Mouse (Mus musculus) gastrocnemius, postnatal 36 days (tissue): ENCODE measurements around the gene Rspo4. TPM values are rescaled to one million over a fixed set of nuclear protein-coding genes. Genes with fewer than 3 reads are reported as not detected.

Experiments used
- DNase-seq, 2 experiments: peaks; one replicate each; pipeline ENCODE4 v3.0.0; 2022
- intact Hi-C: fragments of 180-260 bp; cut with DNase I; formaldehyde crosslinking; loops from one replicate; pipeline ENCODE4 v1.15.1; 2025
- total RNA-seq, 2 experiments: library from RNA; stranded (reverse); gene quantifications; 2 replicates each; pipeline ENCODE4 v1.2.3; 2021

Rspo4 gene
- total RNA-seq, 2 experiments from 2014 or later: not detected

DNA sequence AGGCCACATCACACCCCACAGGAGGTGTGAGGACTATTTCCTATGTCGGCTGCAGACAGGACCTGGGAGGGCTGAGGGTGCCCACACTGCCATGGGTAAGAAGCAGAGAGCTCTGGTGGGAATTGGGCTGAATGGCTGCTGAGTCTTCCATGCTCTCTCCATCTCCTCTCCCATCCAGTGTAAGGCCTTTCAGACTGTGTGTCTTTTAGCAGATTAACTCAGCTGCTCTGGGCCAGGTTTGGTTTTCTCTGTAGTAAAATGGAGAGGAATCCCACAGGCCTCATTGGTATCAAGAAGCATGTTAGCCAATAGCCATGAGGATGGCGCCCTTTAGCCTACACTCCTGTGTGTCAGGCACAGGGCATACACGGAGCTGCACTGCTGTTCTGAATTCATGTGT, 66.7 kb downstream of the Rspo4 start:
- intact Hi-C loops: no loop called here
- DNase-seq: no peak

DNA sequence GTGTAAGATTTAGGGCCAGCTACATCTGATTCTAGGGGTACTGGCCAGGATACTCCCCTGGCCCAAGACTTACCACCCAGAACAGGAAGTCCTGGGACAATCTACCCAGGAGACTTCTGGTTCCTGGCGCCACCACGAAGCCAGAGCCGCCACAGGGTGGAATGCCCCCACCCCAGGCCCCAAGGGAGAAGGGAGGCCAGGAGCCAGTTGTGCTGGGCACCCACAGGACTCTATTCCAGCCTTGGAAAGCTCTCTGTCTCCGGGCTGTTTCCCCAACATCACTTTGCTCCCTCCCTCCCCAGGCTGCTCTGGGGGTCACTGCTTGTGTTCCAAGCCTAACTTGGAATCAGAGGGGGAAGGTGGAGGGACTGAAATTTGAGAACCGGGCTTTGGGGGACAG, 67.8 kb downstream of the Rspo4 start:
- intact Hi-C loops: no loop called here
- DNase-seq: no peak

DNA sequence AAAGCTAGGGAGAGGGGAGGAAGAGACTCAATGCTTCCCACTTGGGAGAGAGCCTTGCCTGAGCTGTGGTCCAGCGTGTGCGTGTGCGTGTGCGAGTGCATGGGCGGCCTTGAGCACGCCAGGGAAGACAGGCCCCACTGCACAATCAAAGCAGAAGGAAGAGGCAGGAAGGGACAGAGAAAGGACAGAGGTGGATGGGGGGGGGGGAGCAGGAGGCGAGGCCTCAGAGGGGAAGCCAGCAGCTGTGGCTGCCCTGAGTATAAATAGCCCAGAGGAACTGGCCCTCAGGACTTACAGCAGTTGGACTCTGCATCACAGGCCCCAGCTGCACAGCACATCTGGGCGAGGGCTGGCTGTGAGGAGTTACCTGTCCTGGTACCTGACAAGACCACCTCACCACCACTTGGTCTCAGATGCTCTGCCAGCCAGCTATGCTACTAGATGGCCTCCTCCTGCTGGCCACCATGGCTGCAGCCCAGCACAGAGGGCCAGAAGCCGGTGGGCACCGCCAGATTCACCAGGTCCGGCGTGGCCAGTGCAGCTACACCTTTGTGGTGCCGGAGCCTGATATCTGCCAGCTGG, 68.3 kb downstream of the Rspo4 start, which contains the start of gene Angpt4:
TSS of gene Angpt4 (plus strand) at position 292 of the 582 bp plus-strand sequence.
- intact Hi-C loops: no loop called here
- no peak for DNase-seq

DNA sequence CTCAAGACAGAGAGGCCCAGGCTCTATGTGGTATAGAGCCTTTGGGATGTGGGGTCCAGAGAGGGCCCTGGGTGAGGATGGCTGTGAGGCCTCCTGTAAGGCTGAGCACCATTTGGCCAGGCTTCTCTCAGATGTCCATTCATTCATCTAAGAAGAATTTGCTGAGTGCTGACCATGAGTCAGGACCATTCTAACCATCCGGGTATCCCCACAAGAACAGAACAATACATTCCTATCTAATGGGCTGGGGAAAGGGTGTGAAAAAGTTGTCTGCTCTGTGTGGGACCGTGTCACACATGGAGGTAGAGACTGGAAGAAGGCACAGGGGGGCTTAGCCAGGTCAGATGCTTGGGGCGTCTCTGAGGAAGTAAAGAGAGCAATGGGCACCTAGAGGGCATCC, 69.0 kb downstream of the Rspo4 start:
- no peak for DNase-seq
- intact Hi-C loops: no loop called here

DNA sequence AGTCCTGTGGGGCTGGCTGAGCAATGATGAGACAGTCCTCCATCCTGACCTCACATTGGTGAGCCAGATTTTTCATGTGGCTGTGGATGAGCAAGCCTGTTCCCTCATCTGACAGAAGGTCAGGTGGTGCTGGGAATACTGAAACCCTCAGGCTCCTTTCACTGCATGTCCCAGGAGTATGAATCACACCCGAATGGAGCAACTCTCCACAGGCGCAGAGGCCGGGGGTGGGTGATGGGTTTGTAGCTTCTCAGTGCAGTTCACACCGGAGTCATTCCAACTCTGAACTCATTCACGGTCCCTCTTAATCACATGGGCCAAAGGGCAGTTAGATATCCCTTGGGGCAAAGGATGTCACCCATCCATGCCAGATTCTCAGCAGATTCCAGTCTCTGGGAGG, 71.4 kb downstream of the Rspo4 start:
- no peak for DNase-seq
- intact Hi-C loops: no loop called here

DNA sequence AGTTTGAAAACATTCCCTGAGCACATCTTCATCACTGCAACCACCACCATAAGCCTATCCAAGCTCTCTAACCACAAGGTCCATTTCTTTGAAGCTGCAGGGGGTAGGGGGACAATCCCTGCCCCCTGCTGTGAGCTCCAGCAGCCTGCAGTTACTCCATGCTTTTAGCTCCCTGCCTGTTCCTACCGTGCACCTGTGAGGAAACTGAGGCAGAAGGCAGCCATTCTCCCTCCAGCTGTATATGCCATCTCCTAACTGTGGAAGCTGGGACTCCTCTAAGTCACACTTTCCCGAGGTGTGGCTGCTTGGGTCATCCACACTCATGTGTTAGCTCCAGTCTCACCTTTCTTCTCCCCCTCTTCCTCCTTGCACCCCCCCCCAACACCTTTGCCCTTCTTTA, 72.4 kb downstream of the Rspo4 start:
- DNase-seq: no peak
- intact Hi-C loops: no loop called here

DNA sequence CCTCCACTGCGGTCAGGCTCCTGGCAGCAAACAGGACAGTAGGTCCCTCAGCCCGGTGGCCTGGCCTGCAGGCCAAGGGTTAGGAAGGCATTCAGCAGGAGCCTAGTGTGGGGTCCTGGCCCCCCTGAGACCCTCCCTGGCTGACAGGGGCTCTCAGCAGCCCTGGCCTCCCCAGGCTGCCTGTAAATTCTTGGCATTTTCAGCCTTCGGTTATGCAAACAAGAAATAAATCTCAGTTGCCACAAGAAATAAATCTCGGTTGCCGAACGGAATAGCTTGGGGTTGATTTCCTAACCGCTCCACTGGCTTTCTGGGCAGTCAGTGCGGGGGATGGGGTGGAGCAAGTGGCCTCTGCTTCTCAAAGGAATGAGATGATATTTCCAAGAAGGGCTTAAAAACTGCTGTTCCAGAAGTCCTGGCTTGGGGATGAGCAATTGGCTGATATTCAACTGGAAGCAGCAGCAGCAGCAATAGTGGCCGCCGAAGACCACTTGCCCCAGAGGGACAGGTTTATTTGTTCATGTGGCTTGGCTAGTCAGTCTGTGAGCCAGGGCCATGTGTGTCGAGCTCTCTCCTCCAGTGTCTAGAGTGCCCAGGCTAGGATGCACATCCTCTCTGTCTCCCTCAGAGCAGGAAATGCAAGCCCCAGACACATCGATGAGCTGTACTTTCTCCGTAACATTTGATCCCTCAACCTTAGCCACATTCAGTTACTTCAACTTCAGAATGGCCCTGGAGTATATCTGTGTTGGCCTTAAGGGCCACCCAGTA, 73.5 kb downstream of the Rspo4 start:
- peak; percentile 40 to 54 for DNase-seq
- intact Hi-C loops: no loop called here

DNA sequence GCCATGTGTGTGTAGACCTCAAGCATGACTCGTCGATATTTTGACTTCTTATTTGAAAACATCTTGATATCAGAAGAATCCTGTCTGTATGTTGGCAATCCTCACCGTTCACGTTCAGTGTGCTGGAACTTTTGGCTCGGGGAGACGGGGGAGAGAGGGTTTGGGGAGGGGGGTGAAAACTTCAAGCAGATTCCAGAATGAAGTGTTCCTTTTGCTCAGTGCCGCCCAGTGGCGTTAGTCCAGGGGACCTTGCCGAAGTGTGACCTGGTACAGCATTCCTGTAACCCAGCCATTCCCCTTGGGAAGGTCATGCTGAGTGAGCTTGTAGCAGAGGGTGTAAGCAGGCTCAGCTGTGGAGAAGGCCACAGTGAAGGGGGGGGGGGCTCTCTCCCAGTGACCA, 76.4 kb downstream of the Rspo4 start:
- intact Hi-C loops: no loop called here
- no peak for DNase-seq

DNA sequence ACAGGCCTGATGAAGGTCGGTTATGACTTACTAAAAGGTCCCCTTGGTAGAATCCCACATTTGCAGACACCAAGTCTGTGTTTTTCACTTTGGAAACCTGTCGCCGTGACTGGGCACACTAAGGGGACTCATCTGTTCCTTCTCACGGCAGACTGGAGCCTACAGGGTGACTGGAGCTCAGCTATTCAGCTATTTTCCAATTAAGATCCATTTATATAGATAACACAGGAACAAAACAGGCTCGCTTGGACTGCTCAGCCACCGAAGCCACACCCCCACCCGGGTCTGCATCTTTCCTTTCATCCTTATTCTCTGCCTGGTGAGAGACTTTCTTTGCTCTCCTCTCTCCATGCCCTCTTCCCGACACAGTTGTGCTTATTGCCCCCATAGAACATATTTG, 78.3 kb downstream of the Rspo4 start:
- intact Hi-C loops: no loop called here
- DNase-seq: no peak

DNA sequence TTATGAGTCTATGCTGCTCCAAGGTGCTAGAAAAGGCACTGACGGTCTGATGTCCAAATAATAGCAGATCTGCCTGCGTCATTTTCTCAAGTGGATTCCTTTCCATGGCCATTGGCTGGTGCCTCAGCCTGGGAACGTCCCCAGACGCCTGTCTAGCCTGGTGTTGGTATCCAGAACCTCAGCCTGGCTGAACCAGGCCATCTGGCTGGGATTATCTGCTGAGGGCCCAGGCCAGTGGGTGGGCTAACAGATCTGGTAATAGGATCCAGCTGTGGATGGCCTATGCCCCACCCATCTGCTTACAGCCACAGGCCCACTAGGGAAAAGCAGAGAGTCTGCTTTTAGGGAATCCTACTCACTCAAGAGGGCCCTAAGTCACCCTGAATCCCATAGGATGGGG, 78.9 kb downstream of the Rspo4 start:
- intact Hi-C loops: no loop called here
- peak; percentile 39 to 49 for DNase-seq

Other genes starting within 250 kb of the Rspo4 start
- 10 to 100 TPM; 25.7 to 33.6 TPM for gene Snph, start 210.3 kb upstream of the Rspo4 start, total RNA-seq
- gene Rad21l, start 174.4 kb upstream of the Rspo4 start, total RNA-seq: not detected
- 1 to 10 TPM in 1 of 2 experiments, under 1 TPM in 1; 0.42 to 1.3 TPM for gene Tmem74b, start 140.9 kb upstream of the Rspo4 start, total RNA-seq
- 10 to 100 TPM; 17.0 to 19.9 TPM for gene Psmf1, start 98.7 kb upstream of the Rspo4 start, total RNA-seq
- under 1 TPM; 0.10 to 0.15 TPM for gene Angpt4, start 68.3 kb downstream of the Rspo4 start, total RNA-seq
- 1 to 10 TPM; 2.5 to 2.6 TPM for gene Fam110a, start 137.3 kb downstream of the Rspo4 start, total RNA-seq
- gene Slc52a3, start 153.6 kb downstream of the Rspo4 start, total RNA-seq: under 1 TPM; 0.36 to 0.91 TPM
- gene Scrt2, start 238.6 kb downstream of the Rspo4 start, total RNA-seq: not detected